Mouse (Mus musculus) brain, embryonic 18.5 days (tissue): Measurements from ENCODE around the gene Kcnn1.

Source experiments
- DNase-seq: peaks from one replicate; pipeline ENCODE4 v3.0.0-alpha.2; 2012; ENCODE audit warnings: low read depth, low spot score

Kcnn1 gene

GRCm38 (mm10) chr8:70893656-70894384, 30.8 kb upstream of the Kcnn1 start:
- no peak for DNase-seq

- DNase-seq = no peak
These were observed 30.0 kb upstream of the Kcnn1 start for GRCm38 (mm10) chr8:70892896-70893655.

GRCm38 (mm10) chr8:70892022-70892895, 29.2 kb upstream of the Kcnn1 start, which contains the start of gene Slc5a5:
TSS of gene Slc5a5 (minus strand) at chr8:70892757.
- no peak for DNase-seq

GRCm38 (mm10) chr8:70891356-70891755, 28.3 kb upstream of the Kcnn1 start:
- no peak for DNase-seq

- DNase-seq = no peak
These were observed 27.6 kb upstream of the Kcnn1 start for GRCm38 (mm10) chr8:70890656-70891055.

- no peak for DNase-seq
These were observed 24.6 kb upstream of the Kcnn1 start for GRCm38 (mm10) chr8:70887669-70888068.

GRCm38 (mm10) chr8:70885612-70886011, 22.6 kb upstream of the Kcnn1 start:
- no peak for DNase-seq

GRCm38 (mm10) chr8:70884683-70885082, 21.6 kb upstream of the Kcnn1 start:
- DNase-seq = no peak

- DNase-seq = no peak
These were observed 21.1 kb upstream of the Kcnn1 start for GRCm38 (mm10) chr8:70884186-70884585.

GRCm38 (mm10) chr8:70880546-70880945, 17.5 kb upstream of the Kcnn1 start:
- no peak for DNase-seq

- no peak for DNase-seq
These were observed 17.1 kb upstream of the Kcnn1 start for GRCm38 (mm10) chr8:70880126-70880525.

- no peak for DNase-seq
These were observed 16.4 kb upstream of the Kcnn1 start for GRCm38 (mm10) chr8:70879500-70879899.

- DNase-seq = no peak
These were observed 15.1 kb upstream of the Kcnn1 start for GRCm38 (mm10) chr8:70878178-70878577.

GRCm38 (mm10) chr8:70876382-70876781, 13.3 kb upstream of the Kcnn1 start:
- DNase-seq = no peak

- DNase-seq = no peak
These were observed 11.4 kb upstream of the Kcnn1 start for GRCm38 (mm10) chr8:70874441-70874840.

- DNase-seq = peak; percentile 86
These were observed 10.4 kb upstream of the Kcnn1 start, which contains the start of gene Ccdc124 for GRCm38 (mm10) chr8:70873364-70873985. TSS of gene Ccdc124 (minus strand) at chr8:70873935.

- no peak for DNase-seq
These were observed 9.7 kb upstream of the Kcnn1 start for GRCm38 (mm10) chr8:70872643-70873363.

GRCm38 (mm10) chr8:70871195-70871807, 8.2 kb upstream of the Kcnn1 start:
- DNase-seq = no peak

GRCm38 (mm10) chr8:70869601-70870041, 6.6 kb upstream of the Kcnn1 start:
- no peak for DNase-seq

GRCm38 (mm10) chr8:70869199-70869571, 6.1 kb upstream of the Kcnn1 start:
- no peak for DNase-seq
